Mouse (Mus musculus) heart, postnatal 0 days (tissue): Measurements from ENCODE around the gene Taf3.

Source experiments
- CTCF ChIP-seq: IDR thresholded peaks from 2 replicates; pipeline ENCODE4 v1.5.1; 2016; ENCODE audit warnings: antibody characterized with exemption, control low read depth, low read depth
- EP300 ChIP-seq: IDR thresholded peaks from 2 replicates; pipeline ENCODE4 v1.6.1; 2016; ENCODE audit warnings: antibody characterized with exemption, low read depth

DNA sequence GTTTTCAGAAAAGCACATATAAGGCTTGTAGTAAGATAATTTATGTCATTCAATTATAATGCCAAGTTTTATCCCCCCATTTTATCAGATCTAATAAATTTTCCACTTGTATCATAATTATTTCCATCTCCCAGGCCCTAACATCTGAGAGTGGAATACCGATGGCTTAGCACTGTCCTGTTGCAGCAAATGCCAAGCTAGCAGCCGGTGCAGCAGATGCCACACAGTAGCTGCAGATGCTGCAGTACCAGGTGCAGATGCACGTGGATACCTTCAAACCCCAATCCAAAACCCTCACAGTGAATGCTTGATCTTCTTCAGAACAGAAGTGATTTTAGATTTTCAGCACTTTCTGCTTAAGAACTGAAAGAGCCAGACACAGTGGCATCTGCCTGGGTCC, 13.4 kb downstream of the Taf3 start:
- TF ChIP-seq EP300 (no peak), CTCF (no peak)
